Mouse (Mus musculus) E14TG2a.4 (cell line): ENCODE measurements around the gene Rnf43.

Experiments
- H3K27me3 ChIP-seq: 2 replicates; pipeline ENCODE4 v1.6.1; 2014; ENCODE audit warnings: low read length, control low read depth; ENCODE audit not compliant: insufficient read depth
- H3K36me3 ChIP-seq: 2 replicates; pipeline ENCODE4 v1.6.1; 2014; ENCODE audit warnings: low read length, control low read depth; ENCODE audit not compliant: insufficient read depth
- H3K4me1 ChIP-seq: replicated peaks from 2 replicates; pipeline ENCODE4 v1.6.1; 2014; ENCODE audit warnings: low read depth, low read length, control low read depth
- H3K4me3 ChIP-seq: replicated peaks from 2 replicates; pipeline ENCODE4 v1.5.1; 2014; ENCODE audit warnings: mild to moderate bottlenecking, low read length
- H3K9me3 ChIP-seq: 2 replicates; pipeline ENCODE4 v1.6.1; 2014; ENCODE audit warnings: low read length, control low read depth
- CTCF ChIP-seq: conservative IDR thresholded peaks from 2 replicates; pipeline ENCODE4 v1.5.1; 2014; ENCODE audit warnings: low read length
- NANOG ChIP-seq: IDR thresholded peaks from 2 replicates; pipeline ENCODE4 v1.6.1; 2014; ENCODE audit warnings: borderline replicate concordance, low read length, mixed read lengths
- POU5F1 ChIP-seq: IDR thresholded peaks from 2 replicates; pipeline ENCODE4 v1.6.1; 2014; ENCODE audit warnings: low read length, borderline replicate concordance

The Rnf43 gene

GRCm38 (mm10) chr11:87735691-87736090 is 73.2 kb downstream of the Rnf43 start:
- Histone ChIP-seq H3K9me3 (no peaks in the 10 kb centered on the region), H3K27me3 (peaks cover 49% of the 10 kb centered on the region), H3K4me1 (peaks cover 53% of the 10 kb centered on the region), H3K4me3 (no peak overlapping the region), H3K36me3 (peaks cover 17% of the 10 kb centered on the region)
- TF ChIP-seq CTCF (no peak), NANOG (no peak), POU5F1 (no peak)

GRCm38 (mm10) chr11:87736647-87737134 is 74.2 kb downstream of the Rnf43 start:
- H3K4me3 ChIP-seq: peak overlapping the region; percentile 74

DNA sequence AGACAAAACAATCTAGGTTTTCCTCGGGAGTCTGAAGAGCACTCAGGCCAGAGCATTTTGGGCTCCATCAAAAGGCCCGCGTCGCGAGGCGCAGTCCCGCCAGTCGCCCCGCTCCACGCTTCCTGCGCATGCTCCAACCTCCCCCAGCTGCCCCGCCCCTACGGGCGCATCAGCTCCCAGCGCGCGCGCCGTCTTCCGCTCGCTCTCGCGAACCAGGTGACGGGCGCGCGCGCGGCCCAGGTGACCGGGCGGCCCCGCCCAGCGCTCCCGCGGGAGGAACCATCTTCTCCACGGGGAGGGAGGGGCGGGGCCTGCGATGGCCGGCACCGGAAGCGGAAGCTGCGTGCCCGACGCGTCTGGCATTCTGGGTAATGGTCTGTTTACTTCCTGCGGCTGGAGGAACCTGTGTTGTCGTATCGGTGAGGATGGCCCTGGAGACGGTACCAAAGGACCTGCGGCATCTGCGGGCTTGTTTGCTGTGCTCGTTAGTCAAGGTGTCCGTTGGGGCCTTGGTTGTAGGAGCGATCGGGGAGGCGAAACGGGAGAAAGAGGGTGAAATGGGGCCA is 74.7 kb downstream of the Rnf43 start, which contains the start of gene Supt4a:
Gene Supt4a (plus strand): TSS at position 378 of the 566 bp plus-strand sequence.
- Histone ChIP-seq H3K4me3 (peak within 1 kb of the TSS; percentile 100), H3K9me3 (no peaks in the 10 kb centered on the region), H3K27me3 (peaks cover 43% of the 10 kb centered on the region), H3K36me3 (peaks cover 28% of the 10 kb centered on the region), H3K4me1 (peaks cover 43% of the 10 kb centered on the region)
- TF ChIP-seq NANOG: no peak
- no peak for TF ChIP-seq POU5F1
- no peak for TF ChIP-seq CTCF

More at GRCm38 (mm10) chr11:87736647-87737134, 74.2 kb downstream of the Rnf43 start:
- Histone ChIP-seq H3K27me3 (peaks cover 48% of the 10 kb centered on the region), H3K36me3 (peaks cover 22% of the 10 kb centered on the region), H3K9me3 (no peaks in the 10 kb centered on the region), H3K4me1 (peaks cover 43% of the 10 kb centered on the region)
- TF ChIP-seq CTCF (no peak), NANOG (no peak), POU5F1 (no peak)

DNA sequence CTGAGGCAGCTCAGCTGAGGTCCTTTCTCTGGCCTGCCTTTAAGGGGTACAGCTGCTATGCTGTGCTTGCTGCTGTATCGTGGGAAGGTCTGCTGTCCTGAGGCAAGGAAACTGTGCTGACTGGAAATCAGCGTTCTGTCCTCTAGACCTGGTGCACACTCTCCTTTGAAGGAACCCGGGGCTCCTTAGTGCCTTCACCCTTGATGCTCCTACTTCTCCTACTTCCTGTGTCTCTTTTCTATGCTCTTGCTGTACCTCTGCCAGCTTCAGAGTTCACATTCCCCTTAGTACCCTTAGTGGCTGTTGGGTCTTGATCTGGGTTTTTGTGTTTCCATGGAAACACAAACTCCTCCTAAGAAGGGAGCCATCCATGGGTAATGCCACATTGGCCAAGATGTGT is 81.2 kb downstream of the Rnf43 start:
- Histone ChIP-seq H3K4me3 (no peak overlapping the region), H3K36me3 (peaks cover 63% of the 10 kb centered on the region), H3K9me3 (no peaks in the 10 kb centered on the region), H3K4me1 (peaks cover 23% of the 10 kb centered on the region), H3K27me3 (no peaks in the 10 kb centered on the region)
- TF ChIP-seq NANOG (no peak), CTCF (no peak), POU5F1 (no peak)

DNA sequence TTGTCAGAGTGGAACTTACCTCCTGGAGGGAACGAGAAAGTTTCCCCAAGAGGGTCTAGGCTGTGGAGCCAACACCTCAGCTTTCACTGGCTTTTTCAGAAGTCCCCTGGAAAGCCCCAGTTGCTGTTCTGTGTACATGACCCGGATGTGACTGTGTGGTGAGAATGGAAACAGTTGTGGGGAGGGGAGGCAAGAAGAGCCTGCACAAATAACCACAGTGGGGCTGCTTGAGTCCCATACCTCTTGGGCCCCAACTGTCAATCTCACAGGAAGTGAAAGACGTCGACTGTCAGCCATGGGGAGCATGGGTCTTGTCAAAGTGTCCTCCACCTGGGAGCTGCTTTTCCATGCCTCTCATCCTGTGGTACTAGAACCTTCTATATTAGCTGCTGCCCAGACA is 82.4 kb downstream of the Rnf43 start:
- Histone ChIP-seq H3K27me3 (no peaks in the 10 kb centered on the region), H3K4me3 (no peak overlapping the region), H3K4me1 (peaks cover 31% of the 10 kb centered on the region), H3K9me3 (no peaks in the 10 kb centered on the region), H3K36me3 (peaks cover 54% of the 10 kb centered on the region)
- no peak for TF ChIP-seq NANOG

DNA sequence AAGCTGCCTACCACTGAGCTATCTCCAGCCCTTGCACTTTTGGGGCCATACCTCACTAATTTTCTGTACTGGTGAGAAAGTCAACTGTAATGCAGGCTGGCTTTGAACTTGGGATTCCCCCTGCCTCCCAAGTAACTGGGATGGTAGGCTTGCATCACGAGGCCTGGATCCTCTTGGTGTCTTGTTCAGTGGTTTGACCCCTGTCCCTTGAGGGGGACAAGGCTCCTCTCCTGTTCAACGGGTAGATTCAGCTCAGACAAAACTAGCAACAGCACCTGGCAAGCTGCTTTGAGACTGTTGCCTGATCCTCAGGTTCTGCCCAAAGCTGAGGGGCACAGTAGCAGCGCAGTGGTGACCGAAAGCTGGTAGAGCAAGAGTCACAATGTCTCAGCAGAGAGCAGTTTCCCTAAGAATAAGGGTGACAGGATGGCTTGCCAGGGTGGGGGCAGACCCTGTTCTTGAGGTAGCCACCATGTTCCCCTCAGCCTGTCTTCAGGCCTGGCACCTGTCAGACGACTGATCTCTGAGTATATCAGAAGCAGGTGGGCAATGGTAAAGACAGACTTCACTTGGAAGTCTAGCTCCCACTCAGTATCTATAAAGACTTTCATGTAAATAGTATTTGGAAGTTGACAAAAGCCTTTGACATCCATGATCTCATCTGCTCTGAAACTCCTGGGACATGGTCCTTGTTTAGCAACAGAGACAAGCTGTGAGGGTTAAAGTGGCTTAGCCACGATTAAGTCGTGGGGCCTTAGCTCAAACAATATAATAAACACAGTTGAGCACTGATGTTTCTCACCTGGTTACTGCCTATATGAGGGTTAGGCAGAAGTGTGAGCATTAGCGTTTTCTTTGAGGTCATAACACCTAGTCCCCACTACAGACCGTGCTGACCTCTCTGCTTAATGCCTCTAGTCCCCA is 83.4 kb downstream of the Rnf43 start:
- H3K4me3 ChIP-seq: no peak overlapping the region
- H3K36me3 ChIP-seq: peaks cover 45% of the 10 kb centered on the region
- no peak for TF ChIP-seq POU5F1
- no peak for TF ChIP-seq CTCF
- TF ChIP-seq NANOG: no peak
- H3K27me3 ChIP-seq: no peaks in the 10 kb centered on the region
- peaks cover 36% of the 10 kb centered on the region for H3K4me1 ChIP-seq
- H3K9me3 ChIP-seq: no peaks in the 10 kb centered on the region

GRCm38 (mm10) chr11:87747312-87747711 is 84.8 kb downstream of the Rnf43 start:
- no peaks in the 10 kb centered on the region for H3K9me3 ChIP-seq
- TF ChIP-seq POU5F1: no peak
- no peak for TF ChIP-seq CTCF
- TF ChIP-seq NANOG: no peak
- H3K36me3 ChIP-seq: peaks cover 35% of the 10 kb centered on the region
- peaks cover 46% of the 10 kb centered on the region for H3K4me1 ChIP-seq
- H3K27me3 ChIP-seq: no peaks in the 10 kb centered on the region
- H3K4me3 ChIP-seq: no peak overlapping the region

DNA sequence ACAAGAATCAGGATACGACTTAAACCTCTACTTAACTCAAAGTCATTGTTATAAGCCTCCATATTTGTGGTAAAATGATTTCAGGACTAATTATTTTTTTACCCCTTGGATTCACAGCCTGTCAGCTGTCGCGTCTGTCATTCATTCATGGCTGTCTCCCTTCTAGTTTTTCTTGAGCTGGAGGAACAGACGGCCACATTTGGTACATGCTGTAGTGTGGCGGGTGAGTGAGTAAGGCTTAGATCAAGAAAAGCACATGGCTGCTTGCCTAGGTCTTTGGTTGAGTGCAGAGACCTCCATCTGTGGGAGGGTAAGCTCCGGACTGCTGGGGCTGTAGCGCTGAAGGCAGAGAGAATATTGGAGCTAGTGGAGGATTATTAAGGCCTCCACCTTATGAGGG is 85.2 kb downstream of the Rnf43 start:
- no peaks in the 10 kb centered on the region for H3K9me3 ChIP-seq
- H3K4me3 ChIP-seq: peak overlapping the region; percentile 67; the same call in 1 of the 2 replicates
- TF ChIP-seq CTCF: no peak
- TF ChIP-seq POU5F1: no peak
- TF ChIP-seq NANOG: no peak
- H3K36me3 ChIP-seq: peaks cover 31% of the 10 kb centered on the region
- no peaks in the 10 kb centered on the region for H3K27me3 ChIP-seq
- H3K4me1 ChIP-seq: peaks cover 47% of the 10 kb centered on the region
